Mouse (Mus musculus) heart, postnatal 36 days (tissue): ENCODE measurements around the gene Ice2. TPM values are rescaled to one million over a fixed set of nuclear protein-coding genes. Genes with fewer than 3 reads are reported as not detected.

ENCODE experiments used
- DNase-seq, 2 experiments: peaks; one replicate each; pipeline ENCODE4 v3.0.0; 2021 to 2022
- intact Hi-C: fragments of 180-260 bp; cut with DNase I; formaldehyde crosslinking; loops from one replicate; pipeline ENCODE4 v1.15.1; 2025
- total RNA-seq, 2 experiments: library from RNA; stranded (reverse); gene quantifications; 2 replicates each; pipeline ENCODE4 v1.2.3; 2021

The Ice2 gene
- 1 to 10 TPM; 5.9 to 6.5 TPM for total RNA-seq

- DNase-seq = peak; percentile 75 to 80
- intact Hi-C loops = no loop called here
Measured at GRCm38 (mm10) chr9:69397760-69398452, at the start of gene Ice2. Gene Ice2, plus strand, starts transcription at chr9:69397906.

GRCm38 (mm10) chr9:69349537-69349936 lies 48.2 kb upstream of the Ice2 start:
- no peak for DNase-seq
- intact Hi-C loops = no loop called here

GRCm38 (mm10) chr9:69354228-69354627 lies 43.5 kb upstream of the Ice2 start:
- intact Hi-C loops = no loop called here

GRCm38 (mm10) chr9:69357834-69358233 lies 39.9 kb upstream of the Ice2 start:
- intact Hi-C loops = loop anchor here (5.0 kb wide), 1 partner anchor 144 kb away; no protein-coding TSS in a partner anchor
- peak; percentile 57 to 59 for DNase-seq

More at GRCm38 (mm10) chr9:69354228-69354627, 43.5 kb upstream of the Ice2 start:
- DNase-seq = no peak

GRCm38 (mm10) chr9:69358797-69359196 lies 38.9 kb upstream of the Ice2 start:
- intact Hi-C loops = loop anchor here (5.0 kb wide), 1 partner anchor 144 kb away; no protein-coding TSS in a partner anchor
- no peak for DNase-seq

GRCm38 (mm10) chr9:69361951-69362445 lies 35.7 kb upstream of the Ice2 start:
- intact Hi-C loops = loop anchor here (5.0 kb wide), 1 partner anchor 120 kb away; no protein-coding TSS in a partner anchor
- no peak for DNase-seq

GRCm38 (mm10) chr9:69362766-69363165 lies 34.9 kb upstream of the Ice2 start:
- no peak for DNase-seq

GRCm38 (mm10) chr9:69364117-69364516 lies 33.6 kb upstream of the Ice2 start:
- no peak for DNase-seq
- intact Hi-C loops = loop anchor here (5.0 kb wide), 1 partner anchor 118 kb away; no protein-coding TSS in a partner anchor

More at GRCm38 (mm10) chr9:69362766-69363165, 34.9 kb upstream of the Ice2 start:
- intact Hi-C loops = loop anchor here (5.0 kb wide), 1 partner anchor 120 kb away; no protein-coding TSS in a partner anchor

GRCm38 (mm10) chr9:69367055-69367454 lies 30.7 kb upstream of the Ice2 start:
- intact Hi-C loops = loop anchor here (5.0 kb wide), 3 partner anchors 410 to 1350 kb away; no protein-coding TSS in a partner anchor
- no peak for DNase-seq

GRCm38 (mm10) chr9:69368071-69368470 lies 29.6 kb upstream of the Ice2 start:
- peak; percentile 72 to 81 for DNase-seq
- intact Hi-C loops = loop anchor here (5.0 kb wide), 3 partner anchors 411 to 1351 kb away; no protein-coding TSS in a partner anchor

- no peak for DNase-seq
- intact Hi-C loops = no loop called here
Measured at GRCm38 (mm10) chr9:69371046-69371724, 26.5 kb upstream of the Ice2 start.

GRCm38 (mm10) chr9:69372871-69373270 lies 24.8 kb upstream of the Ice2 start:
- intact Hi-C loops = no loop called here
- no peak for DNase-seq

- intact Hi-C loops = no loop called here
- DNase-seq = no peak
Measured at GRCm38 (mm10) chr9:69376982-69377653, 20.6 kb upstream of the Ice2 start.

GRCm38 (mm10) chr9:69377654-69378045 lies 20.1 kb upstream of the Ice2 start:
- no peak for DNase-seq
- intact Hi-C loops = no loop called here

GRCm38 (mm10) chr9:69380546-69380945 lies 17.2 kb upstream of the Ice2 start:
- DNase-seq = no peak
- intact Hi-C loops = no loop called here

- intact Hi-C loops = no loop called here
- DNase-seq = no peak
Measured at GRCm38 (mm10) chr9:69381741-69382140, 16.0 kb upstream of the Ice2 start.

GRCm38 (mm10) chr9:69384475-69384874 lies 13.2 kb upstream of the Ice2 start:
- intact Hi-C loops = no loop called here
- DNase-seq = no peak

GRCm38 (mm10) chr9:69384905-69385304 lies 12.8 kb upstream of the Ice2 start:
- intact Hi-C loops = no loop called here
- no peak for DNase-seq

GRCm38 (mm10) chr9:69387296-69387695 lies 10.4 kb upstream of the Ice2 start:
- no peak for DNase-seq
- intact Hi-C loops = no loop called here

GRCm38 (mm10) chr9:69390631-69391030 lies 7.1 kb upstream of the Ice2 start:
- intact Hi-C loops = no loop called here
- DNase-seq = no peak

GRCm38 (mm10) chr9:69394234-69394633 lies 3.5 kb upstream of the Ice2 start:
- DNase-seq = no peak
- intact Hi-C loops = no loop called here
